Mouse (Mus musculus) neural tube, embryonic 14.5 days (tissue): Measurements from ENCODE around the gene Mfsd5. TPM values are rescaled to one million over a fixed set of nuclear protein-coding genes. Genes with fewer than 3 reads are reported as not detected.

Source experiments
- ATAC-seq: fragments of 200-750 bp; cut with Nextera tagmentation; 2 replicates; pipeline ENCODE4 v1.8.0; 2017; ENCODE audit warnings: low read depth, mild to moderate bottlenecking, moderate TSS enrichment, moderate library complexity
- H3K27ac ChIP-seq: fragments of 300-500 bp; sonication (generic); 2 replicates; pipeline ENCODE4 v1.5.1; 2014; ENCODE audit warnings: low read depth, mild to moderate bottlenecking, control low read depth, low read length, moderate library complexity, mixed read lengths
- H3K27me3 ChIP-seq: fragments of 300-500 bp; sonication (generic); 2 replicates; pipeline ENCODE4 v1.6.1; 2014; ENCODE audit warnings: low read length; ENCODE audit not compliant: control insufficient read depth, insufficient read depth
- H3K36me3 ChIP-seq: fragments of 300-500 bp; sonication (generic); 2 replicates; pipeline ENCODE4 v1.6.1; 2014; ENCODE audit warnings: low read length, mixed read lengths; ENCODE audit not compliant: control insufficient read depth, insufficient read depth
- H3K4me1 ChIP-seq: fragments of 300-500 bp; sonication (generic); 2 replicates; pipeline ENCODE4 v1.6.1; 2014; ENCODE audit warnings: low read length; ENCODE audit not compliant: control insufficient read depth, insufficient read depth
- H3K4me2 ChIP-seq: fragments of 300-500 bp; sonication (generic); 2 replicates; pipeline ENCODE4 v1.6.1; 2014; ENCODE audit warnings: mild to moderate bottlenecking, low read depth, low read length, control low read depth
- H3K4me3 ChIP-seq: fragments of 300-500 bp; sonication (generic); 2 replicates; pipeline ENCODE4 v1.5.1; 2014; ENCODE audit warnings: low read depth, low read length, control low read depth, mixed read lengths
- H3K9ac ChIP-seq: fragments of 300-500 bp; sonication (generic); replicated peaks from 2 replicates; pipeline ENCODE4 v1.6.1; 2014; ENCODE audit warnings: low read depth, mild to moderate bottlenecking, control low read depth, low read length, mixed read lengths
- H3K9me3 ChIP-seq: fragments of 300-500 bp; sonication (generic); 2 replicates; pipeline ENCODE4 v1.6.1; 2016; ENCODE audit warnings: low read length; ENCODE audit not compliant: control insufficient read depth
- WGBS: fragments of 180-500 bp; shearing (Covaris S2); extraction: QIAGEN DNeasy Blood & Tissue Kit; methylation state at CpG from one replicate; pipeline ENCODE4 v1.1.7; 2014; 5-methylcytosine and 5-hydroxymethylcytosine counted together
- polyA plus RNA-seq: library from polyadenylated mRNA; unstranded; fragments of >200 nt; fragmentation: Nextera tagmentation; extraction: Ambion mirVana; gene quantifications from 2 replicates; pipeline ENCODE4 v1.2.1, GENCODE M21; 2014

Gene Mfsd5
- polyA plus RNA-seq, 1 experiment from 2014 or later = 54.0 TPM

- WGBS = 41% methylated on average over 3 of the region's 3 CpGs
Observed at GRCm38 (mm10) chr15:102271441-102271840, 7.8 kb upstream of the Mfsd5 start.

DNA sequence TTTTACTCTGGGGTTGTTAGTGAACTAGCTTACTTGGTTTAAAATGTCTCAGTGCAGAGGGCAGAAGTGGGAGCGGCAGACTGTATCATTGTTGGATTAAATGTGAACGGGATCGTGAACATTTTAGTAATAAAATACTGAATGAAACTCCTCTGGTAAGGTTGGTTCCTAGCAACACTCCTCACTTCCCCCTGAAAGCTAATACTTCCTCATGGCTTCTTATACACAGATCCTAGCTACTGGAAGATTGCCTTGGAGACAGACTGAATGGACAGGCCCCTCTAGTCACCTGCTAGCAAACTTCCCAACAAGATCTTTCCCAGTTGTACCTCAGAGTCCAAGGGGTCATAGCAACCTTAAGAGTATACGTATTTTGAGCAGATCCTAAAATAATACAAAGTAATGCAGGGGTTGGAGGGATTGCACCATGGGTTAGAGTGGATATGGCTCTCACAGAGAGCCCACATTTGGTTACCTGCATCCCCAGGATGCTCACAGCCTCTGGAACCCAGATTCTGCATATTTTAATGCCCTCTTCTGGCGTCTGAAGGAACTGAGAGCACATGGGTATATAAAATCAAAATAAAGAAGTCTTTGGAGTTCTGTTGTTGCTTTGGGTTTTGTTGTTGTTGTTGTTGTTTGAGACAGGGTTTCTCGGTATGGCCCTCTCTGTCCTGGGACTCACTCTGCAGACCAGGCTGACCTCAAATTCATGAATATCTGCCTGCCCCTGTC, 5.1 kb upstream of the Mfsd5 start:
- 78% methylated on average over 6 of the region's 6 CpGs for WGBS
- ATAC-seq = no peak

More at GRCm38 (mm10) chr15:102271441-102271840, 7.8 kb upstream of the Mfsd5 start:
- Histone ChIP-seq H3K27ac (no peak overlapping the region), H3K36me3 (no peaks in the 10 kb centered on the region), H3K9me3 (no peaks in the 10 kb centered on the region), H3K4me2 (no peak overlapping the region), H3K27me3 (no peaks in the 10 kb centered on the region; the same call in 1 of the 2 replicates), H3K4me1 (no peaks in the 10 kb centered on the region), H3K9ac (no peak overlapping the region), H3K4me3 (no peak overlapping the region)
- no peak for ATAC-seq

GRCm38 (mm10) chr15:102278726-102279091, 545 bp upstream of the Mfsd5 start:
- ATAC-seq = no peak

More for the DNA sequence above, 5.1 kb upstream of the Mfsd5 start:
- Histone ChIP-seq H3K4me3 (no peak overlapping the region), H3K27me3 (no peaks in the 10 kb centered on the region; the same call in 1 of the 2 replicates), H3K27ac (no peak overlapping the region), H3K4me1 (no peaks in the 10 kb centered on the region), H3K36me3 (no peaks in the 10 kb centered on the region), H3K4me2 (no peak overlapping the region), H3K9me3 (no peaks in the 10 kb centered on the region), H3K9ac (no peak overlapping the region)

GRCm38 (mm10) chr15:102279783-102280520, 698 bp downstream of the Mfsd5 start:
- peak overlapping the region; percentile 73 for H3K4me3 ChIP-seq
- H3K9ac ChIP-seq = peak overlapping the region; percentile 78
- no peaks in the 10 kb centered on the region for H3K27me3 ChIP-seq
- H3K4me1 ChIP-seq = peaks cover 9% of the 10 kb centered on the region
- ATAC-seq = peak; percentile 56; the same call in 1 of the 2 replicates
- H3K36me3 ChIP-seq = peaks cover 10% of the 10 kb centered on the region; the same call in 1 of the 2 replicates
- no peaks in the 10 kb centered on the region for H3K9me3 ChIP-seq
- peak overlapping the region; percentile 88 for H3K4me2 ChIP-seq
- WGBS = 32% methylated on average over 13 of the region's 13 CpGs
- H3K27ac ChIP-seq = peak overlapping the region; percentile 83

More at GRCm38 (mm10) chr15:102278726-102279091, 545 bp upstream of the Mfsd5 start:
- WGBS = 32% methylated on average over 7 of the region's 7 CpGs
- Histone ChIP-seq H3K9me3 (no peaks in the 10 kb centered on the region), H3K4me1 (peaks cover 9% of the 10 kb centered on the region), H3K9ac (peak overlapping the region; percentile 78), H3K27ac (peak overlapping the region; percentile 65), H3K27me3 (no peaks in the 10 kb centered on the region), H3K4me3 (peak overlapping the region; percentile 73), H3K36me3 (peaks cover 10% of the 10 kb centered on the region; the same call in 1 of the 2 replicates), H3K4me2 (peak overlapping the region; percentile 88)

GRCm38 (mm10) chr15:102280623-102281022, 1.4 kb downstream of the Mfsd5 start:
- 96% methylated on average over 19 of the region's 19 CpGs for WGBS
- H3K9me3 ChIP-seq = no peaks in the 10 kb centered on the region
- no peak overlapping the region for H3K9ac ChIP-seq
- peaks cover 9% of the 10 kb centered on the region for H3K4me1 ChIP-seq
- ATAC-seq = no peak
- no peaks in the 10 kb centered on the region for H3K27me3 ChIP-seq
- peaks cover 10% of the 10 kb centered on the region; the same call in 1 of the 2 replicates for H3K36me3 ChIP-seq
- H3K4me2 ChIP-seq = peak overlapping the region; percentile 88; the same call in 1 of the 2 replicates
- H3K27ac ChIP-seq = no peak overlapping the region
- H3K4me3 ChIP-seq = peak overlapping the region; percentile 73; the same call in 1 of the 2 replicates

- Histone ChIP-seq H3K4me3 (no peak overlapping the region), H3K4me2 (no peak overlapping the region), H3K27ac (no peak overlapping the region), H3K4me1 (peaks cover 9% of the 10 kb centered on the region), H3K9me3 (no peaks in the 10 kb centered on the region), H3K9ac (no peak overlapping the region), H3K27me3 (no peaks in the 10 kb centered on the region), H3K36me3 (peaks cover 10% of the 10 kb centered on the region; the same call in 1 of the 2 replicates)
- no peak for ATAC-seq
- 92% methylated on average over 8 of the region's 8 CpGs for WGBS
Observed at GRCm38 (mm10) chr15:102282463-102283292, 3.4 kb downstream of the Mfsd5 start.

- peaks cover 10% of the 10 kb centered on the region; the same call in 1 of the 2 replicates for H3K36me3 ChIP-seq
- no peak overlapping the region for H3K4me3 ChIP-seq
- no peaks in the 10 kb centered on the region for H3K27me3 ChIP-seq
- H3K27ac ChIP-seq = no peak overlapping the region
- H3K4me2 ChIP-seq = no peak overlapping the region
- H3K9ac ChIP-seq = no peak overlapping the region
- 71% methylated on average over 3 of the region's 3 CpGs for WGBS
- ATAC-seq = no peak
- peaks cover 9% of the 10 kb centered on the region for H3K4me1 ChIP-seq
- no peaks in the 10 kb centered on the region for H3K9me3 ChIP-seq
Observed at GRCm38 (mm10) chr15:102283648-102284047, 4.4 kb downstream of the Mfsd5 start.

- H3K4me1 ChIP-seq = no peaks in the 10 kb centered on the region
- no peak for ATAC-seq
- no peak overlapping the region for H3K27ac ChIP-seq
- H3K4me3 ChIP-seq = no peak overlapping the region
- H3K27me3 ChIP-seq = no peaks in the 10 kb centered on the region
- H3K9ac ChIP-seq = no peak overlapping the region
- H3K4me2 ChIP-seq = no peak overlapping the region
- no peaks in the 10 kb centered on the region for H3K9me3 ChIP-seq
- no peaks in the 10 kb centered on the region for H3K36me3 ChIP-seq
Observed at GRCm38 (mm10) chr15:102287395-102287794, 8.1 kb downstream of the Mfsd5 start.
